Mouse (Mus musculus): ENCODE results near the gene Carmil1. TPM values are rescaled to one million over a fixed set of nuclear protein-coding genes. Genes with fewer than 3 reads are reported as not detected.

The Carmil1 gene
- polyA plus RNA-seq, 1 experiment, result 4.5 TPM

DNA sequence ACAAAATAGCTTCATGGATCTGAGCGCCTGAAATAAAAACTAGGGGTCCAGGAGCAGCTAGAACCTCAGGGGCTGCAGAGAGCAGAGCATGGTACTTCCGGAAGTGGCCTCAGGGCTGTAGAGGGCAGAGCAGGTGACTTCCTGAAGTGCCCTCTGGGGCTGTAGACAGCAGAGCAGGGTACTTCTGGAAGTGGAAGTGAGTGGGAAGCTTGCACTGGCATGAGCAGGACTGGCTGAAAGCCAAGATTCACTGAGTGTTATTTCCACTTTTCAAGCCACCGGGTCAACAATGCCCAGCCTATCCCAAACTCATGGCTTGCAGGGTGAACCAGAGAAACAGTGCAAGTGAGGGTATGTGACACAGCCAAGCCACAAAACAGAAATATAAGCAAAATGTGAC is 243.1 kb downstream of the Carmil1 start:
- TF ChIP-seq GATA1 (IDR thresholded peaks at IDR 0.05; ENCODE audit: borderline replicate concordance, low read length), result no peak
- TF ChIP-seq FLI1 (IDR thresholded peaks at IDR 0.05; ENCODE audit: low read length), result no peak
- peaks cover 39% of the 10 kb centered on the region for H3K4me1 ChIP-seq
- peaks cover 3% of the 10 kb centered on the region; the same call in 1 of the 2 replicates for H3K9me3 ChIP-seq
- H3K27me3 ChIP-seq (replicated peaks), result peaks cover 25% of the 10 kb centered on the region
- peaks cover 8% of the 10 kb centered on the region for H3K36me3 ChIP-seq (replicated peaks; ENCODE audit: low read length)
- no peak overlapping the region for H3K4me3 ChIP-seq (replicated peaks)

- Histone ChIP-seq H3K9me3 (peaks cover 3% of the 10 kb centered on the region; the same call in 1 of the 2 replicates), H3K36me3 (replicated peaks; ENCODE audit: low read length) (peaks cover 6% of the 10 kb centered on the region), H3K27me3 (replicated peaks) (peaks cover 14% of the 10 kb centered on the region), H3K4me1 (peaks cover 29% of the 10 kb centered on the region), H3K4me3 (replicated peaks) (no peak overlapping the region)
- TF ChIP-seq FLI1 (IDR thresholded peaks at IDR 0.05; ENCODE audit: low read length) (no peak), GATA1 (IDR thresholded peaks at IDR 0.05; ENCODE audit: borderline replicate concordance, low read length) (no peak)
Measured at GRCm38 (mm10) chr13:24036150-24036549, 244.4 kb downstream of the Carmil1 start.

- Histone ChIP-seq H3K27me3 (replicated peaks) (peaks cover 7% of the 10 kb centered on the region), H3K9me3 (no peaks in the 10 kb centered on the region), H3K36me3 (replicated peaks; ENCODE audit: low read length) (no peaks in the 10 kb centered on the region), H3K4me1 (no peaks in the 10 kb centered on the region), H3K4me3 (replicated peaks) (no peak overlapping the region)
- TF ChIP-seq FLI1 (IDR thresholded peaks at IDR 0.05; ENCODE audit: low read length), result no peak
- TF ChIP-seq GATA1 (IDR thresholded peaks at IDR 0.05; ENCODE audit: borderline replicate concordance, low read length), result no peak
Measured at GRCm38 (mm10) chr13:24027191-24028170, 253.1 kb downstream of the Carmil1 start.

GRCm38 (mm10) chr13:24018515-24018914 is 262.1 kb downstream of the Carmil1 start:
- TF ChIP-seq FLI1 (IDR thresholded peaks at IDR 0.05; ENCODE audit: low read length) (no peak), GATA1 (IDR thresholded peaks at IDR 0.05; ENCODE audit: borderline replicate concordance, low read length) (no peak)
- peaks cover 10% of the 10 kb centered on the region for H3K27me3 ChIP-seq (replicated peaks)
- no peaks in the 10 kb centered on the region for H3K4me1 ChIP-seq
- no peak overlapping the region for H3K4me3 ChIP-seq (replicated peaks)
- no peaks in the 10 kb centered on the region for H3K9me3 ChIP-seq
- no peaks in the 10 kb centered on the region for H3K36me3 ChIP-seq (replicated peaks; ENCODE audit: low read length)

DNA sequence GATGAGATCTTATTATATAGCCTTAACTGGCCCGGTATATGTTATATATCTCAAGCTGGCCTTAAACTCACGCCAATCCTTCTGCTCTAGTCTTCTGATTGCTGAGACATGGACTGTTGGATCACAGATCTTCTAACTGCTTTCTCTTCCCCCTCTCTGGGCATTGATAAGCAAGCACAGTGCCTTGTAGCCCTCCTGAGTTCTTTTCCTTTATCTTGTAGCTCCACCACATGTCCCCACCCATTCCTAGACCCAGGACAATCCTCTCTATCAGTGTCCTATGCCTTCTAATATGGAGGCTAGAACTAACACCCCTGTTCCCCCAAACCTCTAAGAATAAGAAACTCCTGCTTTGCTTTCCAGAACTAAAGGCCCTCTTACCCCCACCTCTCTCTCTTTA is 275.1 kb downstream of the Carmil1 start:
- Histone ChIP-seq H3K27me3 (replicated peaks) (peaks cover 57% of the 10 kb centered on the region), H3K4me1 (no peaks in the 10 kb centered on the region), H3K36me3 (replicated peaks; ENCODE audit: low read length) (no peaks in the 10 kb centered on the region), H3K9me3 (no peaks in the 10 kb centered on the region), H3K4me3 (replicated peaks) (no peak overlapping the region)
- TF ChIP-seq FLI1 (IDR thresholded peaks at IDR 0.05; ENCODE audit: low read length) (no peak), GATA1 (IDR thresholded peaks at IDR 0.05; ENCODE audit: borderline replicate concordance, low read length) (no peak)

GRCm38 (mm10) chr13:24001797-24002196 is 278.8 kb downstream of the Carmil1 start:
- Histone ChIP-seq H3K4me1 (no peaks in the 10 kb centered on the region), H3K9me3 (no peaks in the 10 kb centered on the region), H3K36me3 (replicated peaks; ENCODE audit: low read length) (no peaks in the 10 kb centered on the region), H3K4me3 (replicated peaks) (no peak overlapping the region), H3K27me3 (replicated peaks) (peaks cover 48% of the 10 kb centered on the region)
- TF ChIP-seq GATA1 (IDR thresholded peaks at IDR 0.05; ENCODE audit: borderline replicate concordance, low read length) (no peak), FLI1 (IDR thresholded peaks at IDR 0.05; ENCODE audit: low read length) (no peak)

DNA sequence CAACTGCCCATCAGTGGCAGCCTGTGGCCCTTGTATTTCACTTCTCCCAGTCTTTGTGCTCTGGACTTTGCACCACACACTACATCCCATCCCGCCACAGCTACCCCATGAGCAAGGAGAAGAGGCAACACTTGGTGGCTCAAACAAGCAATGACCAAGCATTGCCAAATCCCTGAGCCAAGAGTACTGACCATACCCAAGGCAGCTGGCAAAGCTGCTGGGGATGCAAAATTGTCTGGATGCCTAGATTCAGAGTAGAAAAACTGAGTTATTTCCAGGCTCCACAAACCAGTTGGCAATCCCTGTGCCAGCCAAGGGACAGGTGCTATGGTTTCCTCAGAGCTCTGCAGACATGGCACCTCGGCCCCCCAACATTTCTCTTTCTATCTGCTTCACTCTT is 279.5 kb downstream of the Carmil1 start:
- Histone ChIP-seq H3K36me3 (replicated peaks; ENCODE audit: low read length) (no peaks in the 10 kb centered on the region), H3K4me1 (no peaks in the 10 kb centered on the region), H3K9me3 (no peaks in the 10 kb centered on the region), H3K4me3 (replicated peaks) (no peak overlapping the region), H3K27me3 (replicated peaks) (peaks cover 45% of the 10 kb centered on the region)
- TF ChIP-seq GATA1 (IDR thresholded peaks at IDR 0.05; ENCODE audit: borderline replicate concordance, low read length), result no peak
- no peak for TF ChIP-seq FLI1 (IDR thresholded peaks at IDR 0.05; ENCODE audit: low read length)

GRCm38 (mm10) chr13:23998826-23999225 is 281.8 kb downstream of the Carmil1 start:
- Histone ChIP-seq H3K4me3 (replicated peaks) (no peak overlapping the region), H3K4me1 (no peaks in the 10 kb centered on the region), H3K27me3 (replicated peaks) (peaks cover 37% of the 10 kb centered on the region), H3K9me3 (no peaks in the 10 kb centered on the region), H3K36me3 (replicated peaks; ENCODE audit: low read length) (no peaks in the 10 kb centered on the region)
- TF ChIP-seq FLI1 (IDR thresholded peaks at IDR 0.05; ENCODE audit: low read length) (no peak), GATA1 (IDR thresholded peaks at IDR 0.05; ENCODE audit: borderline replicate concordance, low read length) (no peak)

- Histone ChIP-seq H3K9me3 (no peaks in the 10 kb centered on the region), H3K36me3 (replicated peaks; ENCODE audit: low read length) (no peaks in the 10 kb centered on the region), H3K4me1 (peaks cover 4% of the 10 kb centered on the region; the same call in 1 of the 2 replicates), H3K27me3 (replicated peaks) (peaks cover 45% of the 10 kb centered on the region), H3K4me3 (replicated peaks) (no peak overlapping the region)
- TF ChIP-seq FLI1 (IDR thresholded peaks at IDR 0.05; ENCODE audit: low read length), result no peak
- no peak for TF ChIP-seq GATA1 (IDR thresholded peaks at IDR 0.05; ENCODE audit: borderline replicate concordance, low read length)
Measured at GRCm38 (mm10) chr13:23994756-23995155, 285.8 kb downstream of the Carmil1 start.

DNA sequence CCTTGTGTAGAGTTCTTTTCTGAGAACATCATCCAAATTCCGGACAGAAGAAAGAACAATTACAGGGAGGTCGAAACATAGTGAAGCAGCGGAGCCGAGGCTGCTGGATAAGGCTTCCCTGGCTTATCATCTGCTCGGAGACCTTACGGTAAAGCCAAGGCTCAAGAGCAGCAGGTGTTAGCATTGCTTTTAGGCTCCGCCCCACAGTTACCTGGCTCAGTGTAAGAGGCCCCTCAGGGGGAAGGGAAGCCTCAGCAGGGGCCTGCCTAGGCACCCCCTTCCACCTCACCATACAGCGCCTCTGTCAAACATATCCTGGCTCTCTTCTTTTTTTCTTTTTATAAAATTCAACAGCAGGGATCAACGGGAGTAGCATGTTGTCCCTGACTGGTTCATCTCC is 286.6 kb downstream of the Carmil1 start:
- TF ChIP-seq GATA1 (IDR thresholded peaks at IDR 0.05; ENCODE audit: borderline replicate concordance, low read length), result no peak
- TF ChIP-seq FLI1 (IDR thresholded peaks at IDR 0.05; ENCODE audit: low read length), result no peak
- H3K27me3 ChIP-seq (replicated peaks), result peaks cover 45% of the 10 kb centered on the region
- H3K4me1 ChIP-seq, result peaks cover 4% of the 10 kb centered on the region; the same call in 1 of the 2 replicates
- H3K4me3 ChIP-seq (replicated peaks), result no peak overlapping the region
- H3K36me3 ChIP-seq (replicated peaks; ENCODE audit: low read length), result no peaks in the 10 kb centered on the region
- H3K9me3 ChIP-seq, result no peaks in the 10 kb centered on the region
